Mouse (Mus musculus) CH12.LX (cell line): ENCODE results near the gene Adarb1. TPM values are rescaled to one million over a fixed set of nuclear protein-coding genes. Genes with fewer than 3 reads are reported as not detected.

Experiments used
- DNase-seq: peaks from one replicate; pipeline ENCODE4 v3.0.0-alpha.2; 2013; ENCODE audit errors: extremely low read depth
- H3K27ac ChIP-seq: 2 replicates; pipeline ENCODE4 v1.5.1; 2012; ENCODE audit warnings: low read depth, mild to moderate bottlenecking, control low read depth, moderate library complexity; ENCODE audit not compliant: insufficient read depth
- H3K27me3 ChIP-seq: replicated peaks from 2 replicates; pipeline ENCODE3; 2012; ENCODE audit warnings: inconsistent platforms
- H3K36me3 ChIP-seq, 2 experiments: replicated peaks in 1 of 2; 2 replicates each; pipeline versions ENCODE3 to v1.6.1; 2012; ENCODE audit warnings: inconsistent platforms in 1 of 2, low read length in 1 of 2, mild to moderate bottlenecking in 1 of 2, mixed read lengths in 1 of 2, moderate library complexity in 1 of 2; ENCODE audit not compliant: control insufficient read depth in 1 of 2, insufficient read depth in 1 of 2
- H3K4me1 ChIP-seq, 2 experiments: 2 replicates each; pipeline ENCODE4 v1.6.1; 2012; ENCODE audit warnings: inconsistent platforms in 1 of 2, moderate library complexity in 1 of 2; ENCODE audit not compliant: insufficient read depth in 2 of 2, control insufficient read depth in 1 of 2
- H3K4me2 ChIP-seq: 2 replicates; pipeline ENCODE4 v1.6.1; 2012; ENCODE audit warnings: low read depth, mild to moderate bottlenecking, control low read depth; ENCODE audit not compliant: poor library complexity, insufficient read depth, severe bottlenecking
- H3K4me3 ChIP-seq, 3 experiments: fragments of 150-350 bp in 1 of 3; sonication (generic) in 1 of 3; replicated peaks in 1 of 3; 2 replicates each; pipeline versions ENCODE3 to v1.5.1; 2011 to 2012; ENCODE audit warnings: low read depth in 2 of 3, low read length in 2 of 3, mild to moderate bottlenecking in 2 of 3, moderate library complexity in 2 of 3, control low read depth in 1 of 3, improper control_type of control experiment in 1 of 3, inconsistent platforms in 1 of 3, mixed read lengths in 1 of 3; ENCODE audit not compliant: poor library complexity in 1 of 3
- H3K79me2 ChIP-seq: replicated peaks from 2 replicates; pipeline ENCODE4 v1.6.1; 2012; ENCODE audit warnings: mild to moderate bottlenecking, moderate library complexity; ENCODE audit not compliant: control insufficient read depth, poor library complexity, insufficient read depth, severe bottlenecking; ENCODE audit errors: extremely low read depth
- H3K9ac ChIP-seq: 2 replicates; pipeline ENCODE4 v1.6.1; 2012; ENCODE audit warnings: low read depth, mild to moderate bottlenecking, control low read depth, moderate library complexity; ENCODE audit not compliant: insufficient read depth
- H3K9me3 ChIP-seq: replicated peaks from 2 replicates; pipeline ENCODE3; 2012; ENCODE audit warnings: low read length, inconsistent platforms, mixed read lengths
- CHD1 ChIP-seq: IDR thresholded peaks from 2 replicates; pipeline ENCODE4 v1.6.1; 2012; ENCODE audit warnings: low read depth, low read length, improper control_type of control experiment, inconsistent platforms
- CTCF ChIP-seq, 2 experiments: IDR thresholded peaks in 1 of 2; conservative IDR thresholded peaks in 1 of 2; 2 replicates each; pipeline ENCODE4 v1.5.1; 2011 to 2012; ENCODE audit warnings: low read depth in 2 of 2, low read length in 2 of 2, improper control_type of control experiment in 1 of 2, inconsistent platforms in 1 of 2, mild to moderate bottlenecking in 1 of 2, moderate library complexity in 1 of 2
- E2F4 ChIP-seq: IDR thresholded peaks from 2 replicates; pipeline ENCODE4 v1.6.1; 2011; ENCODE audit warnings: low read depth, low read length, improper control_type of control experiment; ENCODE audit not compliant: insufficient replicate concordance
- EP300 ChIP-seq: IDR thresholded peaks from 2 replicates; pipeline ENCODE4 v1.6.1; 2011; ENCODE audit warnings: low read length, improper control_type of control experiment
- GABPA ChIP-seq: IDR thresholded peaks from 2 replicates; pipeline ENCODE4 v1.6.1; 2012; ENCODE audit warnings: low read depth, low read length, improper control_type of control experiment, inconsistent platforms; ENCODE audit not compliant: insufficient replicate concordance
- HCFC1 ChIP-seq: IDR thresholded peaks from 2 replicates; pipeline ENCODE4 v1.6.1; 2012; ENCODE audit warnings: low read depth, mild to moderate bottlenecking, inconsistent platforms, low read length, improper control_type of control experiment
- JUN ChIP-seq: IDR thresholded peaks from 2 replicates; pipeline ENCODE4 v1.6.1; 2011; ENCODE audit warnings: low read depth, mild to moderate bottlenecking, low read length, improper control_type of control experiment, moderate library complexity; ENCODE audit not compliant: insufficient read depth
- JUND ChIP-seq: conservative IDR thresholded peaks from 2 replicates; pipeline ENCODE4 v1.6.1; 2011; ENCODE audit warnings: low read depth, low read length, improper control_type of control experiment
- MAFK ChIP-seq: IDR thresholded peaks from 2 replicates; pipeline ENCODE4 v1.6.1; 2011; ENCODE audit warnings: low read length, improper control_type of control experiment; ENCODE audit not compliant: insufficient replicate concordance
- MAX ChIP-seq: IDR thresholded peaks from 2 replicates; pipeline ENCODE4 v1.6.1; 2011; ENCODE audit warnings: low read length, improper control_type of control experiment
- MEF2A ChIP-seq: IDR thresholded peaks from 2 replicates; pipeline ENCODE4 v1.6.1; 2014; ENCODE audit warnings: low read depth, mild to moderate bottlenecking, inconsistent platforms, low read length, improper control_type of control experiment, borderline replicate concordance
- MXI1 ChIP-seq: IDR thresholded peaks from 2 replicates; pipeline ENCODE4 v1.6.1; 2011; ENCODE audit warnings: mild to moderate bottlenecking, low read depth, low read length, improper control_type of control experiment
- NELFE ChIP-seq: IDR thresholded peaks from 2 replicates; pipeline ENCODE4 v1.6.1; 2011; ENCODE audit warnings: low read depth, low read length, improper control_type of control experiment
- NRF1 ChIP-seq: IDR thresholded peaks from 2 replicates; pipeline ENCODE4 v1.6.1; 2014; ENCODE audit warnings: low read depth, mild to moderate bottlenecking, inconsistent platforms, low read length, improper control_type of control experiment, moderate library complexity
- PAX5 ChIP-seq: IDR thresholded peaks from 2 replicates; pipeline ENCODE4 v1.6.1; 2012; ENCODE audit warnings: low read length, inconsistent platforms, mixed read lengths
- POLR2AphosphoS2 ChIP-seq: IDR thresholded peaks from 2 replicates; pipeline ENCODE4 v1.6.1; 2011; ENCODE audit warnings: low read depth, low read length, improper control_type of control experiment
- RAD21 ChIP-seq: IDR thresholded peaks from 2 replicates; pipeline ENCODE4 v1.6.1; 2011; ENCODE audit warnings: low read depth, mild to moderate bottlenecking, low read length, improper control_type of control experiment, moderate library complexity
- RCOR1 ChIP-seq: conservative IDR thresholded peaks from 2 replicates; pipeline ENCODE4 v1.6.1; 2012; ENCODE audit warnings: low read depth, mild to moderate bottlenecking, inconsistent platforms, low read length, improper control_type of control experiment
- SMC3 ChIP-seq: IDR thresholded peaks from 2 replicates; pipeline ENCODE4 v1.6.1; 2011; ENCODE audit warnings: low read depth, low read length, improper control_type of control experiment
- TCF12 ChIP-seq: IDR thresholded peaks from 2 replicates; pipeline ENCODE4 v1.6.1; 2014; ENCODE audit warnings: low read depth, mild to moderate bottlenecking, inconsistent platforms, low read length, improper control_type of control experiment
- UBTF ChIP-seq: IDR thresholded peaks from 2 replicates; pipeline ENCODE4 v1.6.1; 2012; ENCODE audit warnings: low read depth, mild to moderate bottlenecking, inconsistent platforms, low read length, improper control_type of control experiment, moderate library complexity
- USF1 ChIP-seq: IDR thresholded peaks from 2 replicates; pipeline ENCODE4 v1.6.1; 2014; ENCODE audit warnings: low read depth, mild to moderate bottlenecking, inconsistent platforms, low read length, improper control_type of control experiment
- ZC3H11A ChIP-seq: IDR thresholded peaks from 2 replicates; pipeline ENCODE4 v1.6.1; 2012; ENCODE audit warnings: low read depth, mild to moderate bottlenecking, inconsistent platforms, low read length, improper control_type of control experiment
- ZKSCAN1 ChIP-seq: IDR thresholded peaks from 2 replicates; pipeline ENCODE4 v1.6.1; 2012; ENCODE audit warnings: low read depth, inconsistent platforms, low read length, improper control_type of control experiment, borderline replicate concordance
- ZMIZ1 ChIP-seq: IDR thresholded peaks from 2 replicates; pipeline ENCODE4 v1.6.1; 2012; ENCODE audit warnings: low read depth, mild to moderate bottlenecking, inconsistent platforms, low read length, improper control_type of control experiment
- ZNF384 ChIP-seq: IDR thresholded peaks from 2 replicates; pipeline ENCODE4 v1.6.1; 2012; ENCODE audit warnings: low read depth, low read length, improper control_type of control experiment, inconsistent platforms
- dilution Hi-C: fragments of 300-500 bp; cut with MboI; formaldehyde crosslinking; loops from 2 replicates; pipeline ENCODE4 v1.14.3; 2020; ENCODE audit warnings: low sequenced_read_pairs; ENCODE audit not compliant: extremely low pct_unique_long_range_greater_than_20kb, extremely low pct_ligation_motif_present
- in situ Hi-C: fragments of 300-500 bp; cut with MboI; formaldehyde crosslinking; loops from 3 replicates; pipeline ENCODE4 v1.14.3; 2019; ENCODE audit warnings: low sequenced_read_pairs, low pct_ligation_motif_present, low pct_unique_long_range_greater_than_20kb, mixed read lengths
- polyA plus RNA-seq: library from polyadenylated mRNA; unstranded; fragments of >175 nt; gene quantifications from 2 replicates; pipeline ENCODE4 v1.2.1, GENCODE M21; 2012; ENCODE audit warnings: low read depth; ENCODE audit not compliant: insufficient read length
- total RNA-seq, 2 experiments: library from RNA; depleted of rRNA; stranded (reverse); fragments of 300-350 nt in 1 of 2; fragments of >200 nt in 1 of 2; gene quantifications; 2 replicates each; pipeline ENCODE4 v1.2.3; 2012 to 2014

Gene Adarb1
- total and polyA plus RNA-seq, 3 experiments = 1.7 to 3.5 (median 2.4) TPM

GRCm38 (mm10) chr10:77267027-77267426 is 151.0 kb downstream of the Adarb1 start:
- H3K4me2 ChIP-seq = no peak overlapping the region
- no peaks in the 10 kb centered on the region for H3K27me3 ChIP-seq
- DNase-seq = no peak
- dilution Hi-C loops = no loop called here
- no peak overlapping the region for H3K9ac ChIP-seq
- H3K79me2 ChIP-seq = no peaks in the 10 kb centered on the region
- H3K36me3 ChIP-seq = peaks cover 71 to 86% of the 10 kb centered on the region in 2 experiments
- H3K9me3 ChIP-seq = no peaks in the 10 kb centered on the region
- no peak overlapping the region for H3K27ac ChIP-seq
- in situ Hi-C loops = no loop called here
- peaks cover 2 to 13% of the 10 kb centered on the region in 2 experiments; a peak in 2 of 4 replicates for H3K4me1 ChIP-seq
- TF ChIP-seq TCF12 = no peak
- TF ChIP-seq ZKSCAN1 = no peak
- TF ChIP-seq MAFK = no peak
- TF ChIP-seq JUND = no peak
- no peak for TF ChIP-seq NRF1
- no peak for TF ChIP-seq EP300
- no peak for TF ChIP-seq JUN
- no peak for TF ChIP-seq MAX
- no peak for TF ChIP-seq UBTF
- no peak for TF ChIP-seq MEF2A
- no peak for TF ChIP-seq PAX5
- no peak for TF ChIP-seq MXI1
- no peak for TF ChIP-seq ZC3H11A
- no peak for TF ChIP-seq CHD1
- TF ChIP-seq GABPA = no peak
- no peak for TF ChIP-seq RCOR1
- TF ChIP-seq RAD21 = no peak
- TF ChIP-seq SMC3 = no peak
- TF ChIP-seq, all 38 proteins: peak for 0
- no peak overlapping the region for H3K4me3 ChIP-seq

- H3K27ac ChIP-seq = no peak overlapping the region
- peaks cover 78 to 93% of the 10 kb centered on the region in 2 experiments for H3K36me3 ChIP-seq
- dilution Hi-C loops (no loop called here), in situ Hi-C loops (no loop called here)
- DNase-seq = no peak
- H3K27me3 ChIP-seq = no peaks in the 10 kb centered on the region
- no peaks in the 10 kb centered on the region for H3K79me2 ChIP-seq
- H3K9me3 ChIP-seq = no peaks in the 10 kb centered on the region
- no peak overlapping the region for H3K9ac ChIP-seq
- peaks cover 2 to 13% of the 10 kb centered on the region in 2 experiments; a peak in 2 of 4 replicates for H3K4me1 ChIP-seq
- TF ChIP-seq E2F4 = no peak
- TF ChIP-seq CTCF (conservative IDR thresholded peaks at IDR 0.05 in 1 of 2, IDR thresholded peaks at IDR 0.05 in 1 of 2; ENCODE audit: low read depth in 2 of 2, low read length in 2 of 2) = no peak
- no peak for TF ChIP-seq MAX
- TF ChIP-seq MAFK = no peak
- no peak for TF ChIP-seq USF1
- TF ChIP-seq HCFC1 = no peak
- no peak for TF ChIP-seq ZNF384
- TF ChIP-seq RCOR1 = no peak
- TF ChIP-seq POLR2AphosphoS2 = no peak
- no peak for TF ChIP-seq NELFE
- no peak for TF ChIP-seq TCF12
- TF ChIP-seq ZMIZ1 = no peak
- TF ChIP-seq SMC3 = no peak
- H3K4me2 ChIP-seq = no peak overlapping the region
- H3K4me3 ChIP-seq = no peak overlapping the region
Observed at GRCm38 (mm10) chr10:77266281-77266680, 151.8 kb downstream of the Adarb1 start.
